ENCODE assay signal across 31 mouse cellular contexts in genomic region chrX:142885962-142886361, GRCm38 (mm10).
"Had no signal": no experiment of that assay in that cellular context is flagged by ENCODE, and none has a peak within 500 bp of the region (broad histone marks: within the 10 kb centered on the region; RNA-seq: fewer than 3 reads in every experiment).

No protein-coding gene starts in this region.

- H3K27ac ChIP-seq: limb, embryonic 10.5 days; limb, embryonic 12.5 days; limb, embryonic 13.5 days; limb, embryonic 15.5 days; liver, embryonic 12.5 days; liver, embryonic 13.5 days; liver, embryonic 14.5 days; liver, embryonic 15.5 days; lung, embryonic 15.5 days; macrophage; midbrain, embryonic 10.5 days; midbrain, embryonic 12.5 days; midbrain, embryonic 13.5 days; midbrain, embryonic 15.5 days had no signal

- DNase-seq: left cerebral cortex, postnatal 4 days; liver; liver, embryonic 13.5 days; liver, postnatal 0 days; lung, adult 18-20 months; lung, adult 2 months; lung, embryonic 14.5 days; lung, postnatal 10 days; lung, postnatal 14 days; lung, postnatal 36 days; lung, postnatal 4 days; midbrain, embryonic 14.5 days had no signal

- ATAC-seq: liver, embryonic 12.5 days; liver, postnatal 0 days; lung, postnatal 0 days; midbrain, embryonic 13.5 days; midbrain, embryonic 15.5 days; midbrain, embryonic 16.5 days had no signal

- H3K4me2 ChIP-seq: limb, embryonic 12.5 days; limb, embryonic 13.5 days; limb, embryonic 15.5 days; liver, embryonic 11.5 days; liver, embryonic 12.5 days; liver, embryonic 13.5 days; liver, embryonic 15.5 days; lung, embryonic 14.5 days; lung, embryonic 15.5 days; midbrain, embryonic 11.5 days; midbrain, embryonic 12.5 days; midbrain, embryonic 13.5 days; midbrain, embryonic 15.5 days had no signal

- H3K4me3 ChIP-seq: limb, embryonic 10.5 days; limb, embryonic 12.5 days; limb, embryonic 13.5 days; limb, embryonic 15.5 days; liver, embryonic 12.5 days; liver, embryonic 13.5 days; liver, embryonic 15.5 days; lung, embryonic 15.5 days; megakaryocyte, embryonic 14.5 days; midbrain, embryonic 10.5 days; midbrain, embryonic 12.5 days; midbrain, embryonic 13.5 days; midbrain, embryonic 15.5 days; myocyte had no signal

- H3K9ac ChIP-seq: limb, embryonic 12.5 days; limb, embryonic 13.5 days; limb, embryonic 15.5 days; liver, embryonic 12.5 days; liver, embryonic 13.5 days; liver, embryonic 14.5 days; liver, embryonic 15.5 days; liver, postnatal 0 days; lung, embryonic 14.5 days; lung, embryonic 15.5 days; midbrain, embryonic 12.5 days; midbrain, embryonic 13.5 days; midbrain, embryonic 15.5 days had no signal

- H3K27me3 ChIP-seq: liver, embryonic 12.5 days; liver, embryonic 13.5 days; liver, embryonic 15.5 days had no signal

- H3K9me3 ChIP-seq: limb, embryonic 10.5 days; limb, embryonic 12.5 days; limb, embryonic 13.5 days; limb, embryonic 15.5 days; liver, embryonic 12.5 days; liver, embryonic 13.5 days; liver, embryonic 15.5 days; lung, embryonic 15.5 days; megakaryocyte, embryonic 14.5 days; midbrain, embryonic 10.5 days; midbrain, embryonic 12.5 days; midbrain, embryonic 13.5 days; midbrain, embryonic 15.5 days had no signal

- H3K4me1 ChIP-seq: limb, embryonic 10.5 days; limb, embryonic 12.5 days; limb, embryonic 13.5 days; limb, embryonic 15.5 days; liver, embryonic 12.5 days; liver, embryonic 13.5 days; liver, embryonic 15.5 days; lung, embryonic 15.5 days; megakaryocyte, embryonic 14.5 days; midbrain, embryonic 10.5 days; midbrain, embryonic 12.5 days; midbrain, embryonic 13.5 days; midbrain, embryonic 15.5 days had no signal

- H3K36me3 ChIP-seq: limb, embryonic 10.5 days; limb, embryonic 12.5 days; limb, embryonic 13.5 days; limb, embryonic 15.5 days; liver, embryonic 13.5 days; liver, embryonic 15.5 days; lung, embryonic 15.5 days; midbrain, embryonic 10.5 days; midbrain, embryonic 12.5 days; midbrain, embryonic 13.5 days; midbrain, embryonic 15.5 days had no signal
